Mouse (Mus musculus) hindlimb bud, embryonic 11.5 days (tissue): Measurements from ENCODE around the gene Itprid2.
"Not testable (repeated sequence)": the region's sequence is repeated elsewhere in the genome, so short reads cannot be mapped to it uniquely, and the experiment has no call there.

Experiments
- DNase-seq: peaks from one replicate; pipeline ENCODE4 v3.0.0-alpha.2; 2012; ENCODE audit warnings: low read depth, low spot score; ENCODE audit errors: extremely low spot score

The Itprid2 gene

DNA sequence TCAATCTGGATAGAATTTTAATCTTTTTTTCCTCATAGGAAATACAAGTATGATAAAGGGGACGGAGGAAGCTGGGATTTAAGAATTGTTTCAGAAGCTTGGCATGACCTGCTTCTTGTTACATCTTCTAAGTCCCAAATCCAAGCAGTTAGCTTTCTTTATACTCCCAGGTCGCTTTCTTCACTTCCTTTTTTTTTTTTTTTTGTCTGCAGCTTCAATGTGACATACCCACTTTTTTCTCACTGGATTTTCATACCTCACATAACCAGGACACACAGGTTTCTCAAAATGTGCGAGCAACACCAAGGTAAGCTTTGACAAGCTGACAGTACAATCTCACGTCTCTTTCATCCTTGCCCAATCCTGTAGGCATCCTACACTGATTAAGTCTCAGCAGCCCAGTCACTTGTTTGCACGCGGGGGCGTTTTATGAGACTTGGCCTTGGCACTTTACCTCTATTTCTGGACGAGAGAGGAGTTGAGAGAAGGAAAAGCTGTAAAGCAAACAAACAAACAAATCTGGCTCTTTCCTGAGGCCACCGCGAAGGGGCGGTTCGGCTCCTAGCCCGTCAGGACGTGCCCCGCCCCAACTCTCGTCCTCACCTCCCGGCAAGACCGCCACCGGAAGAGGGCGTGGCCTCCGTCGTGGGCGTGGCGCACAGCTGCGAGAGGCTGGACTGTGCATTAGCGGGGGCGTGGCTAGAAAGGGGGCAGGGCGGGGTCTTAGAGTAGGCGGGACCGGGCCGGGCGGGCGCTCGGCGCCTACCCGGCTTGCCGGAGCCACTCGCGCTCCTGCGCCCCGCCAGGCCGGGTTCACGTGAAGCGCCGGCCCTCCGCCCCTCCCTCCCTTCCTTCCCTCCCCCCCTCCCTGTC lies at the start of gene Itprid2:
Gene Itprid2, plus strand, starts transcription at position 825 of the 873 bp plus-strand sequence.
- peak; percentile 85 for DNase-seq

- no peak for DNase-seq
Observed at GRCm38 (mm10) chr2:79596177-79596576, 39.0 kb upstream of the Itprid2 start.

DNA sequence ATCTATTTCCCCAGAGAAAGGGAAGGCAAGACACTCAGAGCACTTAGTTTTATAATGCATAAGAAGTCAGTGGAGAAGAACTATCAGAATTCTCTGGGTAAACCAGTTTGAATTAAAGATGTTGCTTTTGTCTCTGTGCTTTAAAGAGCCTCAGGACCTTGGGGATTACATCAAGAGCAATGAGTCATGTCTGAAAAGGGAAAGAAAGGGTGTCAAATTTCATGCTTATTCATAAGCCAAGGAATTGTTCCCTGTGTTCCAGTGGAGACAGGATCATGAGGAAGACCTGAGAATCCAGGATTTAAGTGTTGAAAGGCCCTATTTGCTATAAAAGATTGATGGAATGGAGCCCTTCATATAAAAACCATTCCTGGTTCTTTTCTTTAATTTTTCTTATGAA lies 38.1 kb upstream of the Itprid2 start:
- no peak for DNase-seq

DNA sequence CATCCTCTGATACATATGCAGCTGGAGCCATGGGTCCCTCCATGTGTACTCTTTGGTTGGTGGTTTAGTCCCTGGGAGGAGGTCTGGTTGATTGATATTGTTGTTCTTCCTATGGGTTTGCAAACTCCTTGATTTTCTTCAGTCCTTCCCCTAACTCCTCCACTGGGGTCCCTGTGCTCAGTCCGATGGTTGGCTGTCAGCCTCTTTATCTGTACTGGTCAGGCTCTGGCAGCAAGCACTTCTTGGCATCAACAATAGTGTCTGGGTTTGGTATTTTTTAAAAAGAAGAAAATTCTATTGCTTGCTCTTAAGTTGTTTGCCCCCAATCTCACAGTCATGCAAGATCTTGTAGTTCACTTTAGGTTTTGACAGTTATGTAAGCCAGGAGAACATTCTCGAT lies 34.0 kb upstream of the Itprid2 start:
- DNase-seq = not testable (repeated sequence)

DNA sequence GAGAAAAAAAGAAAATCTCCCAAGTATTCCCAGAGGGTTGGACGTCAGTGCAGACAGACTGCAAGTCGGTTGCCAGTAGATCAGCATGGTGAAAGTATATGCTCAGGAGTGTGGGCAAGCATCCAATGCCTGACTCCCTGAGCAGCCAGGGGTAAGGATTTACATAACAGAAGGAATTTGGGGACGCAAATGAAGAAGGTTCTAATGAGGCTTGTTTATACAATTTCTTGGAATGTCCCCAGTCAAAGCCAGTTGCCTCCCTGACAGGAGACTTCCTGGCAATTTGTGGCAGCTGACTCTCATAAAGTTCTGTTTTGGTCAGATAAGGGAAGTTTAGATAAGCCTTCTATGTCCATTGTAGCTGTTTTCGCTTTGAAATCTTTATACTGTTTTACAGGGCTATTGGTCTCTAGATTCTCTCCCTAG lies 33.4 kb upstream of the Itprid2 start:
- DNase-seq = no peak

- no peak for DNase-seq
Observed at GRCm38 (mm10) chr2:79602306-79602705, 32.8 kb upstream of the Itprid2 start.

DNA sequence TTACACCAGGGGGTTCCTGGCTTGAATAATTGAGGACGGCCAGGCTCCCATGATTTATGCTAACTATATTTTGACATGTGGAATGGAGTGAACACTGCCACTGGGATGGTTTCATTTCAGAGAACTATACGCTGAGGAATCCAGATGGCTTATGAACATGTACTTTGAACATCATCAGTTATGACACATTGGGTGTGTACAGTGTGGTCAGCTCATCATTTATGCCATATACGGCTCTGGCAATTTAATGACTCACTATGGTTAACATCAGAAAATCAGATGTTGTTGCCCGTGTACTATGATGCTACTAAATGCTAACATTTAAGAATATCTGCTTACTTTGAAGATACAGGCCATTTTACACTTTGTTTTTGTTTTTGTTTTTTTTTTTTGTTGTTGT lies 31.8 kb upstream of the Itprid2 start:
- no peak for DNase-seq

DNA sequence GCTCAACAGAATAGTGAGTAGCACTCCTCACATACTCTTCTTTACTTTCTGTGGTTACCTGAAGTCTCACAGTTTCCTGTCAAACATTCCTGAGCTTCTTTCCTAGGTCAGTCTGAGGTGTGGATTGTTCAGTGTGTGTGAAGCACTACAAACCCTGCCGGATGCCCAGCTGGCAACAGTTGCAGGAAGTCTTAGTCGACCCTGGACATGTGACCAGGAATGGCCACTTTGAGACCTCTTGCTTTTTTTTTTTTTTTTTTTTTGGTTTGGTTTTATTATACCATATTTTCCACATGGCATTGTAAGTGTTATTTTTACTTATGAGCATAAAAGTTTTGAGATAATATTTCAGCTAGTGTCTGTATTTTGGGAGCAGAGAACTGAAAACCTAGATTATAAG lies 29.1 kb upstream of the Itprid2 start:
- DNase-seq = no peak

- no peak for DNase-seq
Observed at GRCm38 (mm10) chr2:79607181-79607580, 28.0 kb upstream of the Itprid2 start.

DNA sequence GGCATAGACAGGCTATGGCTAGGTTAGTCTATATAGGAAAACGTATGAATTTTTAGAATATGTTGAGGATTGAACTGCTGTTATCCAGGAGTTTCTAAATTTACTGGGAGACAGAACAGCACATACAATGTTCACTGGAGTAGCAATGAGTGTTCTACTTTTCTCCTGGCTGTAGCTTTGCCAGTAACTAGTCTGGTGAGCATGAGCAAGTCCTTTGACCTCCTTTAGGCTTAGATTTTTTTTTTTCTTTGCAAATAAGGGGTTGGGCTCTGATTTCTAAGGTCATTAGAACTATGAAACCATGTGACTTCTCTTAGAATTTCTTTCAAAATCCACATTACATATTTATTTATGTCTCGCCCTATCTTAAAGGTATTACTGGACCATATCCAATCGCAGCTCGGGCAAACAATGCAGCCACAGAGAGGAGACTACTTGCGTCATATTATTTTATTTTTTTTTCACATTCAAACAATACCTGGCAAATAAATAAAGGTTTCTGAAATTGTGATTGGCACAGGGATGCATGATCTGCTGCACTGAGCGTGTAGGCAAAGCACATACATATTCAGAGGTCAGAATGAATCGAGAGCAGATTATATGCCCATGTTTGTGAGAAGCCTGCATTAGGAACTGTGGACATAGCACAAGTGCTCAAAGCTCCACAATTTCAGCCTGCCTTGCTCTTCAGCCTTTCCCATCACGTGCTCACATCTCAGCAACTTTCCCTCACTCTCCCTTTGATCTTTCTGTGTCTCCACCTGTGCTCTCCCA lies 26.7 kb upstream of the Itprid2 start:
- DNase-seq = no peak

GRCm38 (mm10) chr2:79610894-79611293 lies 24.3 kb upstream of the Itprid2 start:
- no peak for DNase-seq

GRCm38 (mm10) chr2:79618145-79618544 lies 17.0 kb upstream of the Itprid2 start:
- no peak for DNase-seq

- DNase-seq = no peak
Observed at GRCm38 (mm10) chr2:79618614-79619568, 16.3 kb upstream of the Itprid2 start.

GRCm38 (mm10) chr2:79623256-79623655 lies 11.9 kb upstream of the Itprid2 start:
- DNase-seq = no peak

- no peak for DNase-seq
Observed at GRCm38 (mm10) chr2:79627624-79628023, 7.5 kb upstream of the Itprid2 start.

- no peak for DNase-seq
Observed at GRCm38 (mm10) chr2:79630231-79630630, 4.9 kb upstream of the Itprid2 start.

GRCm38 (mm10) chr2:79635426-79636291 lies 507 bp downstream of the Itprid2 start:
- peak; percentile 18 for DNase-seq

- no peak for DNase-seq
Observed at GRCm38 (mm10) chr2:79638924-79639323, 3.8 kb downstream of the Itprid2 start.

- DNase-seq = peak; percentile 33
Observed at GRCm38 (mm10) chr2:79646237-79646688, 11.1 kb downstream of the Itprid2 start.

GRCm38 (mm10) chr2:79647094-79647493 lies 11.9 kb downstream of the Itprid2 start:
- no peak for DNase-seq
